Mouse (Mus musculus) ES-Bruce4 (cell line): ENCODE measurements around the gene Cped1. TPM values are rescaled to one million over a fixed set of nuclear protein-coding genes. Genes with fewer than 3 reads are reported as not detected.

Source experiments
- H3K27ac ChIP-seq: 2 replicates; pipeline ENCODE4 v1.5.1; 2012; ENCODE audit warnings: low read length, inconsistent platforms; ENCODE audit not compliant: insufficient read depth
- H3K27me3 ChIP-seq: 2 replicates; pipeline ENCODE4 v1.6.1; 2012; ENCODE audit warnings: mild to moderate bottlenecking, low read length, inconsistent platforms; ENCODE audit not compliant: control insufficient read depth, poor library complexity, insufficient read depth, severe bottlenecking
- H3K36me3 ChIP-seq: 2 replicates; pipeline ENCODE4 v1.6.1; 2012; ENCODE audit warnings: inconsistent platforms, mild to moderate bottlenecking, low read length, moderate library complexity; ENCODE audit not compliant: control insufficient read depth, poor library complexity, insufficient read depth, severe bottlenecking
- H3K4me1 ChIP-seq: one replicate; pipeline ENCODE4 v1.8.1; 2011; ENCODE audit warnings: low read length; ENCODE audit not compliant: control insufficient read depth, insufficient read depth
- H3K4me3 ChIP-seq: 2 replicates; pipeline ENCODE4 v1.5.1; 2011; ENCODE audit warnings: low read depth, mild to moderate bottlenecking, low read length
- H3K9ac ChIP-seq: 2 replicates; pipeline ENCODE4 v1.6.1; 2012; ENCODE audit warnings: low read depth, mild to moderate bottlenecking, inconsistent platforms; ENCODE audit not compliant: poor library complexity, severe bottlenecking
- H3K9me3 ChIP-seq: replicated peaks from 2 replicates; pipeline ENCODE4 v1.6.1; 2012; ENCODE audit warnings: mild to moderate bottlenecking, low read length, inconsistent platforms; ENCODE audit not compliant: control insufficient read depth, poor library complexity, insufficient read depth, severe bottlenecking
- CTCF ChIP-seq: IDR thresholded peaks from one replicate; pipeline ENCODE4 v1.8.1; 2011; ENCODE audit warnings: low read depth, low read length
- EP300 ChIP-seq: IDR thresholded peaks from 2 replicates; pipeline ENCODE4 v1.6.1; 2011; ENCODE audit warnings: low read depth, low read length; ENCODE audit not compliant: insufficient read depth
- POLR2A ChIP-seq: IDR thresholded peaks from one replicate; pipeline ENCODE4 v1.8.1; 2011; ENCODE audit warnings: low read length; ENCODE audit not compliant: insufficient read depth
- polyA plus RNA-seq: library from polyadenylated mRNA; stranded (reverse); fragments of >200 nt; gene quantifications from 2 replicates; pipeline ENCODE4 v1.2.4, GENCODE M21; 2011; ENCODE audit warnings: low read depth; ENCODE audit not compliant: missing spikeins, insufficient read depth, insufficient read length

Gene Cped1
- polyA plus RNA-seq, 1 experiment = 0.90 TPM

GRCm38 (mm10) chr6:22298059-22298458, 312.3 kb downstream of the Cped1 start:
- no peak overlapping the region for H3K27ac ChIP-seq

More at GRCm38 (mm10) chr6:22298059-22298458, 312.3 kb downstream of the Cped1 start:
- H3K9me3 ChIP-seq = no peaks in the 10 kb centered on the region
- H3K9ac ChIP-seq = no peak overlapping the region
- TF ChIP-seq EP300 (no peak), CTCF (no peak), POLR2A (no peak)
- peaks cover 2% of the 10 kb centered on the region; the same call in 1 of the 2 replicates for H3K27me3 ChIP-seq
- H3K4me1 ChIP-seq = no peaks in the 10 kb centered on the region
- H3K36me3 ChIP-seq = no peaks in the 10 kb centered on the region
- no peak overlapping the region for H3K4me3 ChIP-seq

Other genes starting within 250 kb of the Cped1 start
- gene Tspan12, start 133.4 kb upstream of the Cped1 start, polyA plus RNA-seq = 2.2 and 2.4 TPM in 2 replicates
- 24.1 and 26.1 TPM in 2 replicates for gene Ing3, start 36.3 kb upstream of the Cped1 start, polyA plus RNA-seq